Mouse (Mus musculus): ENCODE measurements around the gene Camta1.

GRCm38 (mm10) chr4:151838518-151838917 is 23.2 kb downstream of the Camta1 start:
- TF ChIP-seq ZNF384 (IDR thresholded peaks at IDR 0.05; ENCODE audit: low read depth, low read length) (no peak), ZC3H11A (IDR thresholded peaks at IDR 0.05; ENCODE audit: borderline replicate concordance, low read depth, low read length) (no peak)

All from ES-E14 (cell line).